Mouse (Mus musculus) limb, embryonic 11.5 days (tissue): ENCODE data around the gene Lrrc17. TPM values are rescaled to one million over a fixed set of nuclear protein-coding genes. Genes with fewer than 3 reads are reported as not detected.

ENCODE experiments used
- ATAC-seq: fragments of 200-750 bp; cut with Nextera tagmentation; 2 replicates; pipeline ENCODE4 v1.8.0; 2017; ENCODE audit warnings: low read depth; ENCODE audit not compliant: insufficient number of reproducible peaks, low FRiP score, low TSS enrichment
- DNase-seq: peaks from one replicate; pipeline ENCODE4 v3.0.0-alpha.2; 2015; ENCODE audit warnings: low spot score
- H3K27ac ChIP-seq: fragments of 300-500 bp; sonication (generic); replicated peaks from 2 replicates; pipeline ENCODE4 v1.5.1; 2014; ENCODE audit warnings: low read depth, mild to moderate bottlenecking, low read length
- H3K27me3 ChIP-seq: fragments of 300-500 bp; sonication (generic); 2 replicates; pipeline ENCODE4 v1.6.1; 2014; ENCODE audit warnings: mild to moderate bottlenecking, low read length, mixed read lengths; ENCODE audit not compliant: control insufficient read depth, insufficient read depth
- H3K36me3 ChIP-seq: fragments of 300-500 bp; sonication (generic); 2 replicates; pipeline ENCODE4 v1.6.1; 2014; ENCODE audit warnings: mild to moderate bottlenecking, low read length, moderate library complexity, mixed read lengths; ENCODE audit not compliant: control insufficient read depth, insufficient read depth
- H3K4me1 ChIP-seq: fragments of 300-500 bp; sonication (generic); 2 replicates; pipeline ENCODE4 v1.6.1; 2014; ENCODE audit warnings: low read length, mixed read lengths; ENCODE audit not compliant: control insufficient read depth, insufficient read depth
- H3K4me2 ChIP-seq: fragments of 300-500 bp; sonication (generic); 2 replicates; pipeline ENCODE4 v1.6.1; 2014; ENCODE audit warnings: low read depth, mild to moderate bottlenecking, moderate library complexity; ENCODE audit not compliant: severe bottlenecking
- H3K4me3 ChIP-seq: fragments of 300-500 bp; sonication (generic); 2 replicates; pipeline ENCODE4 v1.5.1; 2014; ENCODE audit warnings: low read depth, low read length
- H3K9ac ChIP-seq: fragments of 300-500 bp; sonication (generic); 2 replicates; pipeline ENCODE4 v1.6.1; 2014; ENCODE audit warnings: mild to moderate bottlenecking, low read length
- H3K9me3 ChIP-seq: fragments of 300-500 bp; sonication (generic); 2 replicates; pipeline ENCODE4 v1.6.1; 2016; ENCODE audit warnings: low read length; ENCODE audit not compliant: control insufficient read depth
- WGBS: fragments of 180-500 bp; shearing (Covaris S2); extraction: QIAGEN DNeasy Blood & Tissue Kit; methylation state at CpG from one replicate; pipeline ENCODE4 v1.1.7; 2014; 5-methylcytosine and 5-hydroxymethylcytosine counted together
- polyA plus RNA-seq: library from polyadenylated mRNA; unstranded; fragments of >200 nt; fragmentation: Nextera tagmentation; extraction: Ambion mirVana; gene quantifications from 2 replicates; pipeline ENCODE4 v1.2.1, GENCODE M21; 2014

Gene Lrrc17
- polyA plus RNA-seq, 1 experiment from 2014 or later, result 34.3 TPM

- Histone ChIP-seq H3K4me1 (no peaks in the 10 kb centered on the region), H3K27me3 (no peaks in the 10 kb centered on the region), H3K27ac (no peak overlapping the region), H3K9ac (no peak overlapping the region), H3K4me3 (no peak overlapping the region), H3K4me2 (no peak overlapping the region), H3K36me3 (no peaks in the 10 kb centered on the region), H3K9me3 (no peaks in the 10 kb centered on the region)
- 65% methylated on average over 13 of the region's 13 CpGs for WGBS
- DNase-seq, result no peak
- no peak for ATAC-seq
Observed at GRCm38 (mm10) chr5:21502936-21503610, 40.3 kb upstream of the Lrrc17 start.

GRCm38 (mm10) chr5:21505159-21505558 lies 38.2 kb upstream of the Lrrc17 start:
- no peaks in the 10 kb centered on the region for H3K4me1 ChIP-seq
- H3K9ac ChIP-seq, result no peak overlapping the region
- H3K36me3 ChIP-seq, result no peaks in the 10 kb centered on the region
- H3K9me3 ChIP-seq, result no peaks in the 10 kb centered on the region
- H3K27ac ChIP-seq, result no peak overlapping the region
- ATAC-seq (no peak), DNase-seq (no peak)
- 86% methylated on average over 8 of the region's 8 CpGs for WGBS
- no peak overlapping the region for H3K4me3 ChIP-seq
- no peaks in the 10 kb centered on the region for H3K27me3 ChIP-seq
- H3K4me2 ChIP-seq, result no peak overlapping the region

DNA sequence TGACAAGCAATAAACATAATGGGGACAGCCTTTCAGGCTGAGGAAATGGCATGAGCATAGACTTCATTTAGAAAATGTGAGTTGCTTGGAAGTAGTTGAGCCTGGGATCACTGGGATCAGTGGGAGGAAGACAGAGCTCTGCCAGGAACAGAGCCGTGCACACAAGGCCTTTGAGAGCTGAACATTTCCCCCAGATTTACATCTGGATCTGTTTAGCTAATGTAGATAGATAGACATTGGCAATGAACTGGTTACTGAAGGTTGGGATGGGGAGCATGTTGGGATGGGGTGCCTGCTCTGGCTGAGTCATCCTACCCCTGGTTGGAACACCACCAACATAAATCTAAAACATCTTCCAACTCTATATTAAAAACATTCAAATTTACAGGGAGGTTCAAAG lies 36.5 kb upstream of the Lrrc17 start:
- Histone ChIP-seq H3K27ac (no peak overlapping the region), H3K4me2 (no peak overlapping the region)
- WGBS, result 24% methylated on average over 1 of the region's 1 CpGs

DNA sequence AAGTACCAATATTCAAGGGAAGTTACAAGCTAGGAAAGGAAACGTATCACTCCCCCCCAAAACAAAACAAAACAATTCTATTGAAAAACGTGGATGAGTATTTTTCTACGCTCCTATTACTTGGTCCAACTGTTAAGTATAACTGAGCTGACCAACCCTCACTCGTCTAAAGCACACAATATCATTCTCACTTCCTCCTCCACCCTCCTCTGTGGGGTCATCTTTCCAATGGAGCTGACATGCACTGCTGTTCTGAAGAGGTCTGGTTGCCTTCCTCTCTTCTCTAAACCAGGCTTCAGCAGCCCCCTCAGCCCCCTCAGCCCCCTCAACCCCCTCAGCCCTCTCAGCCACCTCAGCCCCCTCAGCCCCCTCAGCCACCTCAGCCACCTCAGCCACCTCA lies 33.6 kb upstream of the Lrrc17 start:
- WGBS, result 79% methylated on average over 4 of the region's 4 CpGs
- H3K9me3 ChIP-seq, result no peaks in the 10 kb centered on the region
- no peak for DNase-seq
- no peaks in the 10 kb centered on the region for H3K4me1 ChIP-seq
- no peak for ATAC-seq
- H3K27ac ChIP-seq, result no peak overlapping the region
- no peaks in the 10 kb centered on the region for H3K36me3 ChIP-seq
- H3K4me2 ChIP-seq, result no peak overlapping the region
- no peak overlapping the region for H3K4me3 ChIP-seq
- H3K9ac ChIP-seq, result no peak overlapping the region
- no peaks in the 10 kb centered on the region for H3K27me3 ChIP-seq

More for the DNA sequence above, 36.5 kb upstream of the Lrrc17 start:
- no peak overlapping the region for H3K4me3 ChIP-seq
- DNase-seq (no peak), ATAC-seq (no peak)
- H3K36me3 ChIP-seq, result no peaks in the 10 kb centered on the region
- no peaks in the 10 kb centered on the region for H3K27me3 ChIP-seq
- H3K4me1 ChIP-seq, result no peaks in the 10 kb centered on the region
- H3K9ac ChIP-seq, result no peak overlapping the region
- no peaks in the 10 kb centered on the region for H3K9me3 ChIP-seq

- 84% methylated on average over 10 of the region's 10 CpGs for WGBS
Observed at GRCm38 (mm10) chr5:21513363-21513762, 30.0 kb upstream of the Lrrc17 start.

DNA sequence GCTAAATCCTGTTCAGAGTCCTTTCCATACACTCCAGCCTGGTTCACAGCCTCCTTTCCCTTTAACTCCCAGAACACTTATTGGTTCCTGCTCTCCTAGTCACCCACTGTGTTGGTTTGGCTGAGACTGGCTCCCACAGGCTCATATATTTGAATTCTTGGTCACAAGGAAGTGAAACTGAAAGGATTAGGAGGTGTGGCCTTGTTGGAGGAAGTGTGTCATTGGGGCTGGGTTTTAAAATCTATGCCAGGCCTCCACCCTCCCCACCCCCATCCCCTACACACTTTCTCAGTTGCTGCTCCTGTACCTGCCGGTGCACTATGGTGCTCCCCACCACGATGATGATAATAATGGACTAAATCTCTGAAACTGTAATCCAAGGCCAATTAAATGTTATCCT lies 25.8 kb upstream of the Lrrc17 start:
- Histone ChIP-seq H3K27me3 (no peaks in the 10 kb centered on the region), H3K36me3 (no peaks in the 10 kb centered on the region), H3K27ac (no peak overlapping the region), H3K4me2 (no peak overlapping the region), H3K4me3 (no peak overlapping the region), H3K4me1 (no peaks in the 10 kb centered on the region), H3K9ac (no peak overlapping the region), H3K9me3 (no peaks in the 10 kb centered on the region)
- DNase-seq (no peak), ATAC-seq (no peak)
- WGBS, result 92% methylated on average over 2 of the region's 2 CpGs

More at GRCm38 (mm10) chr5:21513363-21513762, 30.0 kb upstream of the Lrrc17 start:
- no peak for DNase-seq
- H3K27me3 ChIP-seq, result no peaks in the 10 kb centered on the region
- no peak for ATAC-seq
- H3K9me3 ChIP-seq, result no peaks in the 10 kb centered on the region
- H3K9ac ChIP-seq, result no peak overlapping the region
- H3K4me2 ChIP-seq, result no peak overlapping the region
- H3K27ac ChIP-seq, result no peak overlapping the region
- H3K4me1 ChIP-seq, result no peaks in the 10 kb centered on the region
- no peak overlapping the region for H3K4me3 ChIP-seq
- no peaks in the 10 kb centered on the region for H3K36me3 ChIP-seq

DNA sequence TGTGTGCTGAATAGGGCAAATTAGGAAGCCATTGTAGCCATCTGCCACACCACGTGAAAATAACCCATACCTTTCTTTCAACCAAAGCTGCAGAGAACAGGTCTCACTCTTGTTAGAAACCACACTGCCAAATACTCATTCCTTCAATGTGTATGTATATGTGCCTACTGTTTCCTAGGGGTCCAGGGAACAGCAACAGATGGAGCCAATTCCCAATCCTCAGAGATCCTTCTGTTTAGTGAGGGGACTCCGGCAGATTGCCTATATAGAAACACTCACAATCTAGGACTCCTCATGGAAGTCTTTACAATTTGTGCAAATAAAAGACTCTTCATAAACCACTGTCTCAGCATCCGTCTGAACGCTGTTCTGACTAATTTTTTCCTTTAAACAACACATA lies 25.2 kb upstream of the Lrrc17 start:
- Histone ChIP-seq H3K9ac (no peak overlapping the region), H3K36me3 (no peaks in the 10 kb centered on the region), H3K4me2 (no peak overlapping the region), H3K4me1 (no peaks in the 10 kb centered on the region), H3K4me3 (no peak overlapping the region), H3K9me3 (no peaks in the 10 kb centered on the region), H3K27ac (no peak overlapping the region), H3K27me3 (no peaks in the 10 kb centered on the region)
- WGBS, result 71% methylated on average over 4 of the region's 4 CpGs
- no peak for ATAC-seq
- no peak for DNase-seq

GRCm38 (mm10) chr5:21519166-21519565 lies 24.2 kb upstream of the Lrrc17 start:
- H3K4me2 ChIP-seq, result no peak overlapping the region
- H3K27ac ChIP-seq, result no peak overlapping the region
- no peaks in the 10 kb centered on the region for H3K9me3 ChIP-seq
- 89% methylated on average over 3 of the region's 3 CpGs for WGBS
- no peaks in the 10 kb centered on the region for H3K4me1 ChIP-seq
- no peaks in the 10 kb centered on the region for H3K27me3 ChIP-seq
- DNase-seq, result no peak
- no peak overlapping the region for H3K9ac ChIP-seq
- no peaks in the 10 kb centered on the region for H3K36me3 ChIP-seq
- no peak overlapping the region for H3K4me3 ChIP-seq
- no peak for ATAC-seq
